Mouse (Mus musculus) heart, embryonic 16.5 days (tissue): ENCODE data around the gene Lef1. TPM values are rescaled to one million over a fixed set of nuclear protein-coding genes. Genes with fewer than 3 reads are reported as not detected.

Experiments used
- ATAC-seq: fragments of 200-750 bp; cut with Nextera tagmentation; replicated peaks from 2 replicates; pipeline ENCODE4 v1.8.0; 2017; ENCODE audit warnings: moderate number of reproducible peaks; ENCODE audit not compliant: insufficient read depth, low FRiP score; ENCODE audit errors: extremely low read depth
- H3K27ac ChIP-seq: fragments of 300-500 bp; sonication (generic); 2 replicates; pipeline ENCODE4 v1.5.1; 2014; ENCODE audit warnings: mild to moderate bottlenecking, low read length, control low read depth, moderate library complexity
- H3K27me3 ChIP-seq: fragments of 300-500 bp; sonication (generic); 2 replicates; pipeline ENCODE4 v1.6.1; 2014; ENCODE audit warnings: low read length, mixed read lengths; ENCODE audit not compliant: control insufficient read depth, insufficient read depth
- H3K36me3 ChIP-seq: fragments of 300-500 bp; sonication (generic); 2 replicates; pipeline ENCODE4 v1.6.1; 2014; ENCODE audit not compliant: control insufficient read depth, insufficient read depth
- H3K4me1 ChIP-seq: fragments of 300-500 bp; sonication (generic); 2 replicates; pipeline ENCODE4 v1.6.1; 2014; ENCODE audit warnings: low read length, mixed read lengths; ENCODE audit not compliant: control insufficient read depth, insufficient read depth
- H3K4me2 ChIP-seq: fragments of 300-500 bp; sonication (generic); 2 replicates; pipeline ENCODE4 v1.6.1; 2014; ENCODE audit warnings: low read depth, mild to moderate bottlenecking, control low read depth, low read length
- H3K4me3 ChIP-seq: fragments of 300-500 bp; sonication (generic); 2 replicates; pipeline ENCODE4 v1.5.1; 2014; ENCODE audit warnings: mild to moderate bottlenecking, control low read depth, low read length
- H3K9ac ChIP-seq: fragments of 300-500 bp; sonication (generic); 2 replicates; pipeline ENCODE4 v1.6.1; 2014; ENCODE audit warnings: low read length, control low read depth
- H3K9me3 ChIP-seq: fragments of 300-500 bp; sonication (generic); replicated peaks from 2 replicates; pipeline ENCODE4 v1.6.1; 2016; ENCODE audit warnings: low read length; ENCODE audit not compliant: control insufficient read depth
- WGBS: fragments of 180-500 bp; shearing (Covaris S2); extraction: QIAGEN DNeasy Blood & Tissue Kit; methylation state at CpG from one replicate; pipeline ENCODE4 v1.1.7; 2014; 5-methylcytosine and 5-hydroxymethylcytosine counted together
- polyA plus RNA-seq: library from polyadenylated mRNA; unstranded; fragments of >200 nt; fragmentation: Nextera tagmentation; extraction: Ambion mirVana; gene quantifications from 2 replicates; pipeline ENCODE4 v1.2.1, GENCODE M21; 2015

Gene Lef1
- polyA plus RNA-seq, 1 experiment from 2014 or later = 38.4 TPM

GRCm38 (mm10) chr3:131182158-131182557, 71.9 kb downstream of the Lef1 start:
- WGBS = 70% methylated on average over 6 of the region's 6 CpGs
- no peaks in the 10 kb centered on the region for H3K4me1 ChIP-seq
- no peaks in the 10 kb centered on the region for H3K27me3 ChIP-seq
- no peak overlapping the region for H3K4me3 ChIP-seq
- no peaks in the 10 kb centered on the region for H3K36me3 ChIP-seq
- H3K27ac ChIP-seq = no peak overlapping the region
- no peak for ATAC-seq
- H3K4me2 ChIP-seq = no peak overlapping the region
- no peak overlapping the region for H3K9ac ChIP-seq
- no peaks in the 10 kb centered on the region for H3K9me3 ChIP-seq

- WGBS = 77% methylated on average over 5 of the region's 5 CpGs
- no peak overlapping the region for H3K9ac ChIP-seq
- no peak overlapping the region for H3K4me3 ChIP-seq
- H3K36me3 ChIP-seq = no peaks in the 10 kb centered on the region
- H3K4me2 ChIP-seq = no peak overlapping the region
- H3K9me3 ChIP-seq = no peaks in the 10 kb centered on the region
- no peak overlapping the region for H3K27ac ChIP-seq
- no peaks in the 10 kb centered on the region for H3K27me3 ChIP-seq
- no peaks in the 10 kb centered on the region for H3K4me1 ChIP-seq
- ATAC-seq = no peak
These were observed 75.9 kb downstream of the Lef1 start for GRCm38 (mm10) chr3:131186193-131186592.

- H3K4me3 ChIP-seq = no peak overlapping the region
- no peaks in the 10 kb centered on the region for H3K9me3 ChIP-seq
- H3K27ac ChIP-seq = no peak overlapping the region
- no peaks in the 10 kb centered on the region for H3K27me3 ChIP-seq
- no peak overlapping the region for H3K4me2 ChIP-seq
- no peaks in the 10 kb centered on the region for H3K4me1 ChIP-seq
- ATAC-seq = no peak
- no peaks in the 10 kb centered on the region for H3K36me3 ChIP-seq
- H3K9ac ChIP-seq = no peak overlapping the region
- 42% methylated on average over 11 of the region's 11 CpGs for WGBS
These were observed 80.0 kb downstream of the Lef1 start for GRCm38 (mm10) chr3:131190239-131190638.

- H3K27me3 ChIP-seq = no peaks in the 10 kb centered on the region
- no peak overlapping the region for H3K4me2 ChIP-seq
- H3K27ac ChIP-seq = no peak overlapping the region
- WGBS = 79% methylated on average over 19 of the region's 19 CpGs
- no peaks in the 10 kb centered on the region for H3K36me3 ChIP-seq
- no peak overlapping the region for H3K9ac ChIP-seq
- no peak for ATAC-seq
- H3K4me1 ChIP-seq = no peaks in the 10 kb centered on the region
- H3K4me3 ChIP-seq = no peak overlapping the region
- H3K9me3 ChIP-seq = no peaks in the 10 kb centered on the region
These were observed 80.5 kb downstream of the Lef1 start for GRCm38 (mm10) chr3:131190671-131191367.

DNA sequence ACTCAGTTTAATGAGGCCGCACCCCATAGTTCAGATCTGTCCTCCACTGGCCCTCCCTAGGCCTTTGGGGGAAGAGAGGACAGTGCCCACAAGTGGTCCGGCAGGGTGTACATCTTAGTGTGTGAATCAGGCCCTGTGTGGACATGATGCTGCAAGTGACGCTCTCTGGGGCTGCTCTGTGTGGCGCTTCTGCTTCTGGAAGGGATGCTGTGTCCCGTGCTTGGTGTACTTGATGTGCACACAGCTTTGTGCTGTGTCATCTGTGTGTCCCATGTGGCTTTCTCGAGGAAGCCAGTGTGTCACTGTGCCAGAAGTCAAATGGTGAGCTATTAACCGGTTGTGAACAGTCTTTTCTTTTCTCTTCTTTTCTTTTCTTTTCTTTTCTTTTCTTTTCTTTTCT, 81.2 kb downstream of the Lef1 start:
- no peaks in the 10 kb centered on the region for H3K27me3 ChIP-seq
- H3K9me3 ChIP-seq = no peaks in the 10 kb centered on the region
- no peaks in the 10 kb centered on the region for H3K4me1 ChIP-seq
- 86% methylated on average over 7 of the region's 7 CpGs for WGBS
- H3K4me2 ChIP-seq = no peak overlapping the region
- H3K27ac ChIP-seq = no peak overlapping the region
- no peak overlapping the region for H3K4me3 ChIP-seq
- no peaks in the 10 kb centered on the region for H3K36me3 ChIP-seq
- ATAC-seq = no peak
- no peak overlapping the region for H3K9ac ChIP-seq

- Histone ChIP-seq H3K9me3 (no peaks in the 10 kb centered on the region), H3K4me2 (no peak overlapping the region), H3K36me3 (no peaks in the 10 kb centered on the region), H3K27ac (no peak overlapping the region), H3K9ac (no peak overlapping the region), H3K27me3 (no peaks in the 10 kb centered on the region), H3K4me3 (no peak overlapping the region), H3K4me1 (no peaks in the 10 kb centered on the region)
- WGBS = 67% methylated on average over 10 of the region's 10 CpGs
- ATAC-seq = no peak
These were observed 85.8 kb downstream of the Lef1 start for GRCm38 (mm10) chr3:131196050-131196449.

DNA sequence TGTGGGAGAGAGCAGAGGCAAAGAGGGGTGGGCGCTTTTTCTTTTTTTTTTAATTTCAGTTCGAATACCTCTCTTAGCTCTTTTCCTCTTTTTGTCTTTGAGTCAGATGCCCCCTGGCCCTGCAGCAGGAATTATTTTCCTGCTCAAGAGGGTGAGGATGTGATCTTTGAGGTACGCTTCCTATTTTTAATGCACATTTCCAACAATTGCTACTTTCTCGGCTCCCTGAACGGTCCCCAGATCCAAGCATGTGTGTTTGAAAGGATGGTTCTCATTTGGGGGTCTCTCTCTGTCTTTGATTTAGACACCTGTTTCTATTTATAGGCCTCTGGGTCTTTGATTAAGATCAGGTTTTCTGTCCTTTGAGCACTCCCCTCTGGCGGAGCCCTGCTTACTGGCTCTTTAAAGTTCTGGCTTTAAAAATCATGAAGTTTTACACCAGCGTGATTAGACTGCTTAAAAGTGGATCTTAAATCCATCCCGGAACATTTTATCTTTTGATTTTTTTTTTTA, 86.3 kb downstream of the Lef1 start:
- Histone ChIP-seq H3K27ac (no peak overlapping the region), H3K36me3 (no peaks in the 10 kb centered on the region), H3K27me3 (no peaks in the 10 kb centered on the region), H3K4me2 (no peak overlapping the region), H3K4me3 (no peak overlapping the region), H3K4me1 (no peaks in the 10 kb centered on the region), H3K9me3 (no peaks in the 10 kb centered on the region), H3K9ac (no peak overlapping the region)
- WGBS = 80% methylated on average over 8 of the region's 8 CpGs
- ATAC-seq = no peak

DNA sequence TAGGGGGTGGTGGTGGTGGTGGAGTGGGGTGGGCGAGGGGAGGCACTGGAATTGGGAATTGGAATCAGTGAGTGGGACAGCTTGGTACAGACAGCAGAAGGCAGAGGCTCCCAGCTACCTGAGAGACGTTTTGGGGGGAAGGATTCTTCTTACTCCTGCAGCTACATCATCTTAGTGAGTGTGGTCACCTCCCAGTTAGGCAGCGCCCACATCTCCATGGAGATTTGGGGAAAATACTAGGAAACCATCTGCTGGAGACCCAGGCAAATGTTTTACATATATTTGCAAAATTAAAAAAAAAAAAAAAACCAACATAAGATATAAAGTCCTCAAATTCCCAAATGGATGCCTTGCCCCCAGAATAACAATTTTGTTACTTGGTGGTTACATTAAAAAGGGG, 88.7 kb downstream of the Lef1 start:
- 85% methylated on average over 3 of the region's 3 CpGs for WGBS
- ATAC-seq = no peak
- H3K27me3 ChIP-seq = no peaks in the 10 kb centered on the region
- H3K36me3 ChIP-seq = no peaks in the 10 kb centered on the region
- H3K4me2 ChIP-seq = no peak overlapping the region
- H3K9me3 ChIP-seq = no peaks in the 10 kb centered on the region
- H3K9ac ChIP-seq = no peak overlapping the region
- H3K4me1 ChIP-seq = no peaks in the 10 kb centered on the region
- H3K27ac ChIP-seq = no peak overlapping the region
- no peak overlapping the region for H3K4me3 ChIP-seq

DNA sequence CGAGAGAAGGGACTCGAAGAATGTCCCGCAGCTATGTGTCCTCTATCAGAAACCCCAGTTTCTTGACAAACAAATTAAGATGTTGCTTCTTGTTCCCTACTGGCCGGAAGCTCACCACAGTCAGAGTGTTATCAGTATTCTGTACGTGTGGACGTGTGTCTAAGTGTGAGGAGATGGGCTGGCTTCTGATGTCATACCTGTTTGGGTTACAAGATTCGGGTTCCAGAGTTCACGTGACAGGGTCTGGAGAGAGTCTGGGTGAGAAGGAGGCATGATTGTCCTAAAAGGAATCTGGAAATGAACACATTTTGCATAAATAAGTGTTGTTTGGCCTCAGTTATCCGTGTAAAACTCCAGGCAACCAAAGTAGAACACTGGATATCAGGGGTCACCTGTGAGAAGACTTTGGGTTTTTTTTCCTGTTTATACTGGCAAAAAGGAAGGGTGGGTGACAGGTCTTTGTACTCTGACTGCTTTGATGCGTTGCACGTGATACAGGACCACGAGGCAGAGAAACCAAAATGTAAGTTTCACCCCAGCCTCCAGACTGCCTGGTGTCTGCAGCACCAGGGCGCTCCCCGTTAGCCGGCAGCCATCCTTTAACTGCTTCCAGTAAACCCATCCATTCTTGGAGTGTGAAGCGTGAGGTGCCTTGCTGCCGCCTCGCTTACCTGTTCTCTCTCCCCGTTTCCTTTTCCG, 89.5 kb downstream of the Lef1 start:
- H3K36me3 ChIP-seq = no peaks in the 10 kb centered on the region
- H3K4me2 ChIP-seq = no peak overlapping the region
- no peaks in the 10 kb centered on the region for H3K4me1 ChIP-seq
- H3K27me3 ChIP-seq = no peaks in the 10 kb centered on the region
- H3K9me3 ChIP-seq = no peaks in the 10 kb centered on the region
- no peak overlapping the region for H3K9ac ChIP-seq
- no peak overlapping the region for H3K4me3 ChIP-seq
- WGBS = 67% methylated on average over 20 of the region's 20 CpGs
- no peak for ATAC-seq
- no peak overlapping the region for H3K27ac ChIP-seq
